Mouse (Mus musculus) hindbrain, embryonic 13.5 days (tissue): ENCODE results near the gene Ptpn13. TPM values are rescaled to one million over a fixed set of nuclear protein-coding genes. Genes with fewer than 3 reads are reported as not detected.
A peak's percentile ranks its signal among the peaks of the same experiment; 100 is the strongest.

Experiments used
- ATAC-seq: fragments of 200-750 bp; cut with Nextera tagmentation; 2 replicates; pipeline ENCODE4 v1.8.0; 2017; ENCODE audit warnings: moderate TSS enrichment; ENCODE audit not compliant: low FRiP score
- H3K27ac ChIP-seq: fragments of 300-500 bp; sonication (generic); 2 replicates; pipeline ENCODE4 v1.5.1; 2015; ENCODE audit warnings: inconsistent platforms, mild to moderate bottlenecking, moderate library complexity
- H3K27me3 ChIP-seq: fragments of 300-500 bp; sonication (generic); 2 replicates; pipeline ENCODE4 v1.6.1; 2015; ENCODE audit warnings: mild to moderate bottlenecking, inconsistent platforms
- H3K36me3 ChIP-seq: fragments of 300-500 bp; sonication (generic); 2 replicates; pipeline ENCODE4 v1.6.1; 2015; ENCODE audit warnings: mild to moderate bottlenecking, inconsistent platforms
- H3K4me1 ChIP-seq: fragments of 300-500 bp; sonication (generic); replicated peaks from 2 replicates; pipeline ENCODE4 v1.6.1; 2015; ENCODE audit warnings: inconsistent platforms
- H3K4me2 ChIP-seq: fragments of 300-500 bp; sonication (generic); 2 replicates; pipeline ENCODE4 v1.6.1; 2015; ENCODE audit warnings: inconsistent platforms, mild to moderate bottlenecking, moderate library complexity
- H3K4me3 ChIP-seq: fragments of 300-500 bp; sonication (generic); 2 replicates; pipeline ENCODE4 v1.5.1; 2015; ENCODE audit warnings: mild to moderate bottlenecking, inconsistent platforms
- H3K9ac ChIP-seq: fragments of 300-500 bp; sonication (generic); 2 replicates; pipeline ENCODE4 v1.6.1; 2015; ENCODE audit warnings: mild to moderate bottlenecking, inconsistent platforms
- H3K9me3 ChIP-seq: fragments of 300-500 bp; sonication (generic); 2 replicates; pipeline ENCODE4 v1.6.1; 2016; ENCODE audit warnings: inconsistent platforms
- WGBS: fragments of 180-500 bp; shearing (Covaris S2); methylation state at CpG from one replicate; pipeline ENCODE4 v1.1.7; 2015; 5-methylcytosine and 5-hydroxymethylcytosine counted together
- polyA plus RNA-seq: library from polyadenylated mRNA; unstranded; fragments of >200 nt; fragmentation: Nextera tagmentation; extraction: Ambion mirVana; gene quantifications from 2 replicates; pipeline ENCODE4 v1.2.1, GENCODE M21; 2015

Gene Ptpn13
- polyA plus RNA-seq, 1 experiment from 2014 or later: 7.5 TPM

DNA sequence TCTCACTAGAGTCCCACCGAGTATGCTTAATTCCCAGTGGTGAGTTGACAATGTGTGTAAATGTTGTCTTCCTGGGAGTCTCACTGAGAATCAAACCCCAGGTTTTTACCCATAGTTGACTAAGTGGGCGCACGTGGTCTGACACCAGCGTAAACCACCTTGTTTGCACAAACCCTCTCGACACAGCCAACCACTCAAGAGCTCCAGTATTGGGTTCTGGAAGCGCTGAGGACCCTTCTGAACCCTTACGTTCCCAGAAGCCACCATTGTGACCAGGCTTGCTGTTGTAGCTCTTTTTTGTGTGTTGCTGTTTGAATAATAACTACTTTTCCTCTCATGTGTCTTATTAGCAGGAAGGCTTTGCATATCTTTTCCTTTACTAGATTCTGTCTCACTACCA is 20.4 kb downstream of the Ptpn13 start:
- Histone ChIP-seq H3K4me3 (no peak overlapping the region), H3K4me1 (peaks cover 26% of the 10 kb centered on the region), H3K27me3 (no peaks in the 10 kb centered on the region), H3K36me3 (no peaks in the 10 kb centered on the region), H3K4me2 (no peak overlapping the region), H3K9ac (no peak overlapping the region), H3K27ac (no peak overlapping the region), H3K9me3 (no peaks in the 10 kb centered on the region)
- ATAC-seq: no peak
- WGBS: 94% methylated on average over 7 of the region's 7 CpGs

DNA sequence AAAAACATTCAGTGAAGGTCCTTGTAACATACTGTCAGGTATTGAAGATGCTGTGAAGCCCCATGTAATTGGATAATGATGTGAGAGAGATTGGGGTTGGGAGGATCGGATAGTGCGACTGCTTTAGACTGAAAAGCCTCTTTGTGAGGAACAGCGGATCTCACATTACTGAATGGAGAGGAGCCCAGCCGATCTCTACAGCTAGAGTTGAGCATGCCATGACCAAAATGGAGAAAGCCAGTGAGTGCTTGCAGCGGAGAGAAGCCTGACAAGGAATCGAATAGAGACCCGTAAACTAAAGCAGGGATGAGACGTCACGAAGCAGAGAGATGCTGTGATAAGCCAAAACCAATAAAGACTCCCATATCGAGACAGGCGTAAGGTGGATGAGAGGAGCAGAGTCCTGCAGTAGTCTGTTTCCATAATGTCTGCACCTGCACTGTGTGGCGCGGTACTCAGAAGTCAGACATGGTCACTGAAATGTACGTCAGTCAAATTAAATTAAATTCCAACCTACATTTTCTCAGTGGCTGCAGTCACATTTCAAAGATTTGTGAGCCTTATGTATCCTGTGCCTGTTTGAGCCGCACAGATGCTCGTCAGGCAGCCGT is 22.9 kb downstream of the Ptpn13 start:
- H3K27ac ChIP-seq: peak overlapping the region; percentile 56
- H3K9me3 ChIP-seq: no peaks in the 10 kb centered on the region; the same call in 1 of the 2 replicates
- WGBS: 45% methylated on average over 17 of the region's 17 CpGs
- H3K9ac ChIP-seq: no peak overlapping the region
- peak overlapping the region; percentile 13 for H3K4me2 ChIP-seq
- H3K4me1 ChIP-seq: peaks cover 18% of the 10 kb centered on the region
- H3K36me3 ChIP-seq: no peaks in the 10 kb centered on the region
- ATAC-seq: peak; percentile 49; the same call in 1 of the 2 replicates
- no peaks in the 10 kb centered on the region for H3K27me3 ChIP-seq
- H3K4me3 ChIP-seq: no peak overlapping the region

DNA sequence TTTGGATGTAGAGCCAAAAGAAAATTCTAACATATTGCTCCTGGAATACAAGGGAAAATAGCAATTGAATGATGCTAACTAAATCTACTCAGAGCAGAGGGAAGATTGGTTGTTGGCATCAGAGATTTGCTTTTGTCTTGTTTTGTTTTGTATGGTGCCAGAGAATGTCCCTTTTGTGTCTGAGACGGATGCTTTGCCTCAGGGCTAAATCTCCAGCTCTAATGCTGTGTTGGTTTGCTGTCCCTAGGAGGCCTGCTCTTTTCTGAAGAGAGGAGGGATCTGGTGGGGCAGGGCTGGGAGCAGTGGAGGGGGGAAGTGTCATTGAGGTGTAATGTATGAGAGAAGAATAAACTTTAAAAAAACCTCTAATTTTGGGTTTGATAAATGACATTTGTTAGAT is 23.5 kb downstream of the Ptpn13 start:
- no peak overlapping the region for H3K9ac ChIP-seq
- H3K27ac ChIP-seq: peak overlapping the region; percentile 56; the same call in 1 of the 2 replicates
- peak overlapping the region; percentile 13 for H3K4me2 ChIP-seq
- no peaks in the 10 kb centered on the region for H3K27me3 ChIP-seq
- 0 out of 2 replicates have a peak, but pooled peaks have one; percentile 68 for ATAC-seq
- H3K4me1 ChIP-seq: peaks cover 18% of the 10 kb centered on the region
- H3K36me3 ChIP-seq: no peaks in the 10 kb centered on the region
- WGBS: 7% methylated on average over 1 of the region's 1 CpGs
- no peaks in the 10 kb centered on the region; the same call in 1 of the 2 replicates for H3K9me3 ChIP-seq
- H3K4me3 ChIP-seq: no peak overlapping the region

DNA sequence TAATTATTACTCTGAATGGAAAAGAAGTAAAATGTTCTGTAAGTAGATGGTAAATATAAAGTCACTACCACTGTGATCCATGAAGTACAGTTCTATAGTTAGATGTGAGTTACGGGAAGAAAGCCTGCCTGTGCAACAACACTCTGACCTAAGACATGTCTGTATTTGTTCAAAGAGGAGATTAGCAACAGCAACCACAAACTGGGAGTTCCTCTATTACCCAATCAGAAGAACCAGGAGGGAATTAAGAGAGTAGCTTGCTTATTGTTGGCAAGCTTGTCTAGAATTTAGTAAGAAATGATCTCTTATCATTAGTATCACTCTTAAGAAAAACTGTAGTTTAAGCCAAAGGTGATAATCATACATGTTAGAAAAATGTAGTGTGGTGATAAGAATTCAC is 25.7 kb downstream of the Ptpn13 start:
- H3K27ac ChIP-seq: no peak overlapping the region
- H3K4me3 ChIP-seq: no peak overlapping the region
- no peak overlapping the region for H3K4me2 ChIP-seq
- no peak overlapping the region for H3K9ac ChIP-seq
- H3K4me1 ChIP-seq: peaks cover 18% of the 10 kb centered on the region
- no peaks in the 10 kb centered on the region for H3K36me3 ChIP-seq
- ATAC-seq: no peak
- 95% methylated on average over 1 of the region's 1 CpGs for WGBS
- no peaks in the 10 kb centered on the region; the same call in 1 of the 2 replicates for H3K9me3 ChIP-seq
- no peaks in the 10 kb centered on the region for H3K27me3 ChIP-seq

DNA sequence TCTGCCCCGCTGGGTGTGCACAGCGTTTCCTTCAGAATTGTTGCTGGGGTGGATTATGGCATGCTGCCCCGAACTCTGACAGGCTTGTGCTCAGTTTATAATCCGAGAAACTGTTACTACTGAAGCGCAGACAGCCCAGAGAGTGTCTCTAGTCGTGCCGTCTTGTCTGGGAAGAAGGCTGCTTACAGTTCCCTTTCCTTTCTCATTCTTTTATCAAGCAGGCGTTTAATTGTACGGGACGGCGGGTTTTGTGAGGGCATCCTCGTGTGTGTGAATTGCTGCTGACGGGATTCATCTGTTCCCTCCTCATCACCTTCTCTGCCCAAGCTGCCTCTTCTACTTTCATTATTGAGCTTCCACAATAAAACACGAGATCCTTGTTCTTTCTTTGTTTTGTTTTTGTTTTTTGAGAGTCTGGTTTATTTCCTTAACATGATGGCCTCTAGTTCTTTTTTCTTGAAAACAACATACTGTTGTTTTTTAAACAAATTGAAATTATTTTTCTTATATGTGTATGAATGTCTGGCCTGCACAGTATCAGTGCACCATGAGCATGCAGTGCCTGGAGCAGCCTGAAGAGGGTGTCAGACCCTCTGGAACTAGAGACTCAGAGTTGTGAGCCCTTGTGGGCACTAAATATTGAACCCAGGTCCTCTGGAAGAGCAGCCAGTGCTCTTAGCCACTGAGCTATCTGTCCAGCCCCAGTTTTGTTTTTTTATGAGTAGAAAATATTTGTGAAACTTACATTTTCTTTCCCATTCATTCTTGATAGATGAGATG is 28.6 kb downstream of the Ptpn13 start:
- Histone ChIP-seq H3K4me2 (no peak overlapping the region), H3K9ac (no peak overlapping the region), H3K27ac (no peak overlapping the region), H3K4me3 (no peak overlapping the region), H3K36me3 (no peaks in the 10 kb centered on the region), H3K9me3 (no peaks in the 10 kb centered on the region; the same call in 1 of the 2 replicates), H3K4me1 (peaks cover 4% of the 10 kb centered on the region), H3K27me3 (no peaks in the 10 kb centered on the region)
- ATAC-seq: no peak
- whole genome bisulfite sequencing: 74% methylated on average over 14 of the region's 14 CpGs

DNA sequence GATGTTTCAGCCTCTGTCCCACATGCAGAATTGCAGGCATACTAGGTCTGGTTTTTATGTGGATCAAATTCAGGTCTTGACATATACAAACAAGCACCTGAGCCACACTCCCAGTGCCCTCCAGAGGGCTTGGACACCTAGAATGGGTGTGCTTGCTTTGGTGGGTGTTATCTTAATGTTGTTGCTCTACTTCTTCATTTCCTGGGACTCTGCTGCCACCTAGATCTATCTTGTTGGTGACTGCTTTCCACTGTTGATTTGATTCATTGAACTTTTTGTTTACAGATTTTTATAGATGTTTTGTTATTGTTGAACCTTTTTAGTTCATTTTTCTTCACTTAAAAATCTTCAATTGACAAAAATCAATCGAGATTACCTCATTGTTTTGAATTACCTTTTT is 31.8 kb downstream of the Ptpn13 start:
- Histone ChIP-seq H3K4me1 (no peaks in the 10 kb centered on the region), H3K4me3 (no peak overlapping the region)
- WGBS: 87% methylated on average over 1 of the region's 1 CpGs

DNA sequence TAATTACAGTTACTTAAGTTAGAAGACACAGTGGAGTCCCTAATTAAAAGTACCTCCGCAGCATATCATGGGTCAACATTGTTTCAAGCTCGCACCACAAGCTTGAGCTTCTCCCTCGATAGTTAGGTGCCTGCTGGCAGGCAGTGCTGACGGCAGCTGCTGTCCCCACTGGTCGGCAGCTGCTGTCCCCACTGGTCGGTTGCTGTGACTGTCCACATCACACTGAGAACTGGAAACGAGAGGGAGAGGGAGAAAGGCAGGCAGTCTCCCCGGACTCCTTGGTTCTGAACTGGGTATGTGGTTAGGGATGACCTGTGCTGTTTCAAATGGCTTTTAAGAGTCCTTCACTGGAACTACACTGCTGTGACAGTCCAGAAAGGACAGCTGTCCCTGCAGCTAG is 33.4 kb downstream of the Ptpn13 start:
- WGBS: 34% methylated on average over 8 of the region's 8 CpGs
- no peak overlapping the region for H3K4me3 ChIP-seq
- no peaks in the 10 kb centered on the region for H3K27me3 ChIP-seq
- no peaks in the 10 kb centered on the region for H3K36me3 ChIP-seq
- H3K4me2 ChIP-seq: no peak overlapping the region
- no peak overlapping the region for H3K9ac ChIP-seq
- H3K4me1 ChIP-seq: no peaks in the 10 kb centered on the region
- ATAC-seq: no peak
- H3K27ac ChIP-seq: no peak overlapping the region
- H3K9me3 ChIP-seq: no peaks in the 10 kb centered on the region

More for the DNA sequence above, 31.8 kb downstream of the Ptpn13 start:
- no peak for ATAC-seq
- H3K9me3 ChIP-seq: no peaks in the 10 kb centered on the region
- no peaks in the 10 kb centered on the region for H3K27me3 ChIP-seq
- H3K36me3 ChIP-seq: no peaks in the 10 kb centered on the region
- no peak overlapping the region for H3K9ac ChIP-seq
- no peak overlapping the region for H3K4me2 ChIP-seq
- no peak overlapping the region for H3K27ac ChIP-seq

DNA sequence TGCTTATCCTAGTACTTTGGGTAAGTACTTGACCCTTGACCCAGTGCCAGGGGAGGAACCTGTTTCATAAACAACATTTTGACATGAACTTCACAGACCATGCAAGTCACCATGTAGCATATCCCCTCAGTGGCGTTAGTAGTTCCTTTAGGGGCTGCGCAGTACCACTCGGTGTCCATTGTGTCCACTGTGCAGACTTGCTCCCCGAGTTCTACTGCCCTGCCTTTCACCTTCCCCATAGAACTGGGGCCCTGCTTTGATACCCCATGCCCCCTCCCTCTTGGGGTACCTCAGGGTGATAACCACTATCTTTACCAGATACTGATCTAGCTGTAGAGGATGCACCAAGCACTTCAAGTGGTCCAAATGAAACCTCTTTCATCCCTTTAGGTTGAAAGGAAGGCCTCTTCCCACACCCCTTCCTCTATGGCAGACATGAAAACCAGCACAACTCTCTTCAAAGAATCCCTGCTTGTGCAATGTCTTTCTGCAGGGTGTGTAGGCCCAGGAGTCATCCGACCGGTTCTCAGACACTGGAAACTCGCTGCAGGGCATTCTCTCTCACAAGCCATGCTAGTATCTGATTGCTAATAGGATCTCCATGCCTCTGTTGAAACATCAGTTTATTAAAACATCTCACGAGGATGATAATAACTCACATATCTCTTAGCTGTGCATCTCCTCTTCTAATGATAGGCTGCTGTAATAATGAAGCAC is 34.1 kb downstream of the Ptpn13 start:
- Histone ChIP-seq H3K9ac (no peak overlapping the region), H3K4me2 (no peak overlapping the region), H3K27me3 (no peaks in the 10 kb centered on the region), H3K27ac (no peak overlapping the region), H3K36me3 (no peaks in the 10 kb centered on the region), H3K4me1 (peaks cover 7% of the 10 kb centered on the region; the same call in 1 of the 2 replicates), H3K4me3 (no peak overlapping the region), H3K9me3 (no peaks in the 10 kb centered on the region)
- no peak for ATAC-seq
- WGBS: 92% methylated on average over 8 of the region's 8 CpGs

DNA sequence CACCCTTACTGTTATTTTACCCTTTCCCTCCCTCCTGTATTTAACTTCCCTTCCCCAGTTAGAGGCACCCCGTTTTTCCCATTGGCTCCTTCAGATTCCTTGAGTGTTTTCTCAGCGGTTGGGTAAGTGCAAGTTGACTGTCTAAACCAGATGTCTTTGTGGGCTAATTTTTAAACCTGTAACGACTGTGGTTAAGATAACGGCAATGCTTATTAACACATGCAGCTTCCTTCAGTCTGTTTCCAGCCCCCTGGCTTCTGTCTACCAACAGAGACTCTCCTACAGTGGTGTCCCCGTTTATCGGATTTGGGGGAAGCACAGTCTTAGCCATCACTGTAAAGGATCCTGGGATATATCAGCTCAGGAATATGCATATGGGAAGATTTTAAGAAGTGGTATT is 35.9 kb downstream of the Ptpn13 start:
- Histone ChIP-seq H3K4me3 (no peak overlapping the region), H3K4me1 (peaks cover 10% of the 10 kb centered on the region; the same call in 1 of the 2 replicates), H3K27me3 (no peaks in the 10 kb centered on the region), H3K4me2 (no peak overlapping the region), H3K9ac (no peak overlapping the region), H3K36me3 (no peaks in the 10 kb centered on the region), H3K27ac (no peak overlapping the region), H3K9me3 (no peaks in the 10 kb centered on the region)
- WGBS: 84% methylated on average over 6 of the region's 6 CpGs
- ATAC-seq: no peak

DNA sequence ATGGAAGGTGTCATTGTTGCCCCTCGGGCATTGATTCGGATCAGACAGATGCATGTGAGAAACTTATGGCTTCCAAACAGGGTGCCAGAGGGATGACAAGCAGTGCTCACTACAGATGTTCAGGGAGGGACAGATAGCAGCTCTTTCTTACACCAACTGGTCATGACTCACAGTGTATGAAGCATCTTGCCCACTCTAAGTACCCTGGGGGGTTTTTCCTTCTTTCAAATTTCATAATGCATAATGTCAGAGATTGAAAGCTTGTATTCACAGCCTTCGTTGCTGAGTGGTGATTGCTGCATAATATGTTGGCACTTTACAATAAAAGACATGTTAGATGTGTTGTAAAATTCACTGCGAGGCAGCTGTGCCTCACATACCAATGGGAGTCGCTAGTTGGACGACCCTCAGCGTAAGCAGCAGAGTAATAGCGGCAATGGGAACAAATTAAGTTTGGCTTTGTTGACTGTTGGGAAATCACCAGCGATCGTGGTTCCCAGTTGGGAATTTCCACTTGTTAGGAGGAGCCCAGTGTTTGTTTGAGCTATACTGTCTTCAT is 38.7 kb downstream of the Ptpn13 start:
- Histone ChIP-seq H3K36me3 (no peaks in the 10 kb centered on the region), H3K9ac (no peak overlapping the region), H3K4me2 (no peak overlapping the region), H3K27me3 (no peaks in the 10 kb centered on the region), H3K27ac (0 out of 2 replicates have a peak overlapping the region, but pooled peaks have one; percentile 35), H3K4me3 (no peak overlapping the region), H3K9me3 (no peaks in the 10 kb centered on the region), H3K4me1 (peaks cover 10% of the 10 kb centered on the region; the same call in 1 of the 2 replicates)
- ATAC-seq: no peak
- WGBS: 64% methylated on average over 10 of the region's 10 CpGs

DNA sequence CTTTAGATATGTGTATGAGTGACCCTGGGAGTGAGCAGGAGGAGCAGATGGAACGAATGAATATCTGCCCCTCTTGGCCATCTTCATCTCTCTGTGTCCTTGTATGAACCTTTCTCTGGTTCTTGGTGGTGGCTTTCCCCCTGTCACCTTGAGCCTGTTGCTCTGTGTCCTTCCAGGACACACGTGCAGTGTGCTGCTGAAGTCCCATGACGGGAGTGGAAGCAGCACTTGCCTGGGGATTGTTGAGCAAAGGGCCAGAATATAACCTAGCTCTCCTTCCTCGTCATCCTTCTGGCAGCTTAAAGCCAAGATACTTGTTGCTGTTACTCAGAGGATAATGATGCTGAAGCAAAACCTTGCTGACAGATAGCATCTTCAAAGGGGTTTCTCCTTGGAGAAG is 39.3 kb downstream of the Ptpn13 start:
- peaks cover 10% of the 10 kb centered on the region; the same call in 1 of the 2 replicates for H3K4me1 ChIP-seq
- H3K27me3 ChIP-seq: no peaks in the 10 kb centered on the region
- 88% methylated on average over 4 of the region's 4 CpGs for WGBS
- no peaks in the 10 kb centered on the region for H3K36me3 ChIP-seq
- no peak overlapping the region for H3K4me3 ChIP-seq
- no peak overlapping the region for H3K9ac ChIP-seq
- H3K9me3 ChIP-seq: no peaks in the 10 kb centered on the region
- H3K27ac ChIP-seq: 0 out of 2 replicates have a peak overlapping the region, but pooled peaks have one; percentile 35
- ATAC-seq: no peak
- no peak overlapping the region for H3K4me2 ChIP-seq

DNA sequence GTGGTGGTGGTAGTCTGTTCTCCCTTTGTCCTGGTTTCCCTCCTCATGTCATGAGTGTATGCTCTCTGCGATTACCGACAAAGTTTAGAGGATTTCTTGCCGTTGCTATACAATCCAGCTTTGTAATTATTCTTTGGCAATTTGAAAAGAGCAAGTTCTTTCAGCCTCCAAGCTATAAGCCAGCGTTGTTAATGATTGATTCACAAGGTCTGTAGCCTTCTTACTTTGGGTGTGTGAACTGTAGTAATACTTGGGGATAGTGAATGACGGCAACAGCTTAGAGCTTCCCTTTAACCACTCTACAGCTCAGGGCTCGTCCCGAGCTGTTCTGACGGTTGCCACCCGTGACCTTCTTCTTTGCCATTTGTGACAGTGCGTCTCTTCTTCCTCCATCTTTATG is 39.8 kb downstream of the Ptpn13 start:
- 77% methylated on average over 10 of the region's 10 CpGs for WGBS
- no peaks in the 10 kb centered on the region for H3K27me3 ChIP-seq
- no peak overlapping the region for H3K4me2 ChIP-seq
- H3K9ac ChIP-seq: no peak overlapping the region
- peaks cover 10% of the 10 kb centered on the region; the same call in 1 of the 2 replicates for H3K4me1 ChIP-seq
- no peak overlapping the region for H3K27ac ChIP-seq
- no peak for ATAC-seq
- H3K4me3 ChIP-seq: no peak overlapping the region
- H3K9me3 ChIP-seq: no peaks in the 10 kb centered on the region
- H3K36me3 ChIP-seq: no peaks in the 10 kb centered on the region
